Mouse (Mus musculus) embryonic facial prominence, embryonic 14.5 days (tissue): ENCODE results near the gene Wdr64. TPM values are rescaled to one million over a fixed set of nuclear protein-coding genes. Genes with fewer than 3 reads are reported as not detected.

ENCODE experiments used
- ATAC-seq: fragments of 200-750 bp; cut with Nextera tagmentation; 2 replicates; pipeline ENCODE4 v1.8.0; 2017; ENCODE audit warnings: low read depth, moderate number of reproducible peaks, moderate TSS enrichment
- DNase-seq: peaks from one replicate; pipeline ENCODE4 v3.0.0-alpha.2; 2015; ENCODE audit warnings: low spot score
- H3K27ac ChIP-seq: fragments of 300-500 bp; sonication (generic); replicated peaks from 2 replicates; pipeline ENCODE4 v1.5.1; 2014; ENCODE audit warnings: low read depth, mild to moderate bottlenecking, low read length, moderate library complexity
- H3K27me3 ChIP-seq: fragments of 300-500 bp; sonication (generic); replicated peaks from 2 replicates; pipeline ENCODE4 v1.6.1; 2014; ENCODE audit warnings: low read length; ENCODE audit not compliant: control insufficient read depth, insufficient read depth
- H3K36me3 ChIP-seq: fragments of 300-500 bp; sonication (generic); 2 replicates; pipeline ENCODE4 v1.6.1; 2014; ENCODE audit warnings: low read length, mixed read lengths; ENCODE audit not compliant: control insufficient read depth, insufficient read depth
- H3K4me1 ChIP-seq: fragments of 300-500 bp; sonication (generic); 2 replicates; pipeline ENCODE4 v1.6.1; 2014; ENCODE audit warnings: antibody characterized with exemption, low read length; ENCODE audit not compliant: control insufficient read depth, insufficient read depth
- H3K4me2 ChIP-seq: fragments of 300-500 bp; sonication (generic); 2 replicates; pipeline ENCODE4 v1.6.1; 2014; ENCODE audit warnings: low read depth, mild to moderate bottlenecking, low read length, moderate library complexity, mixed read lengths
- H3K4me3 ChIP-seq: fragments of 300-500 bp; sonication (generic); 2 replicates; pipeline ENCODE4 v1.5.1; 2014; ENCODE audit warnings: low read depth, mild to moderate bottlenecking, low read length
- H3K9ac ChIP-seq: fragments of 300-500 bp; sonication (generic); 2 replicates; pipeline ENCODE4 v1.6.1; 2014; ENCODE audit warnings: low read depth, mild to moderate bottlenecking, low read length, moderate library complexity, mixed read lengths
- H3K9me3 ChIP-seq: fragments of 300-500 bp; sonication (generic); 2 replicates; pipeline ENCODE4 v1.6.1; 2016; ENCODE audit warnings: low read length; ENCODE audit not compliant: control insufficient read depth
- WGBS: fragments of 180-500 bp; shearing (Covaris S2); extraction: QIAGEN DNeasy Blood & Tissue Kit; methylation state at CpG from one replicate; pipeline ENCODE4 v1.1.7; 2014; 5-methylcytosine and 5-hydroxymethylcytosine counted together
- polyA plus RNA-seq: library from polyadenylated mRNA; unstranded; fragments of >200 nt; fragmentation: Nextera tagmentation; extraction: Ambion mirVana; gene quantifications from 2 replicates; pipeline ENCODE4 v1.2.1, GENCODE M21; 2014

Wdr64 gene
- polyA plus RNA-seq, 1 experiment from 2014 or later: not detected

GRCm38 (mm10) chr1:175808356-175808755, 110.0 kb downstream of the Wdr64 start:
- no peaks in the 10 kb centered on the region for H3K9me3 ChIP-seq
- ATAC-seq (no peak), DNase-seq (peak; percentile 3)
- H3K27ac ChIP-seq: no peak overlapping the region
- no peak overlapping the region for H3K9ac ChIP-seq
- no peaks in the 10 kb centered on the region for H3K27me3 ChIP-seq
- no peaks in the 10 kb centered on the region for H3K4me1 ChIP-seq
- 59% methylated on average over 5 of the region's 5 CpGs for WGBS
- H3K36me3 ChIP-seq: no peaks in the 10 kb centered on the region
- no peak overlapping the region for H3K4me3 ChIP-seq
- no peak overlapping the region for H3K4me2 ChIP-seq

GRCm38 (mm10) chr1:175811625-175812024, 113.2 kb downstream of the Wdr64 start:
- Histone ChIP-seq H3K27ac (no peak overlapping the region), H3K9ac (no peak overlapping the region), H3K4me1 (no peaks in the 10 kb centered on the region), H3K4me3 (no peak overlapping the region), H3K4me2 (no peak overlapping the region), H3K27me3 (no peaks in the 10 kb centered on the region), H3K36me3 (no peaks in the 10 kb centered on the region), H3K9me3 (no peaks in the 10 kb centered on the region)
- ATAC-seq (no peak), DNase-seq (no peak)
- 17% methylated on average over 1 of the region's 1 CpGs for WGBS

- H3K27me3 ChIP-seq: no peaks in the 10 kb centered on the region
- H3K9ac ChIP-seq: no peak overlapping the region
- WGBS: 58% methylated on average over 9 of the region's 9 CpGs
- no peaks in the 10 kb centered on the region for H3K4me1 ChIP-seq
- DNase-seq (peak; percentile 2), ATAC-seq (no peak)
- no peak overlapping the region for H3K4me3 ChIP-seq
- no peak overlapping the region for H3K27ac ChIP-seq
- no peaks in the 10 kb centered on the region for H3K9me3 ChIP-seq
- no peaks in the 10 kb centered on the region for H3K36me3 ChIP-seq
- H3K4me2 ChIP-seq: no peak overlapping the region
Measured at GRCm38 (mm10) chr1:175823815-175824438, 125.5 kb downstream of the Wdr64 start.

GRCm38 (mm10) chr1:175828539-175828938, 130.1 kb downstream of the Wdr64 start:
- Histone ChIP-seq H3K4me1 (no peaks in the 10 kb centered on the region), H3K4me2 (no peak overlapping the region), H3K36me3 (no peaks in the 10 kb centered on the region), H3K27me3 (no peaks in the 10 kb centered on the region), H3K4me3 (no peak overlapping the region), H3K27ac (no peak overlapping the region), H3K9ac (no peak overlapping the region), H3K9me3 (no peaks in the 10 kb centered on the region)
- no peak for DNase-seq
- 85% methylated on average over 7 of the region's 7 CpGs for WGBS
- no peak for ATAC-seq

- Histone ChIP-seq H3K27ac (no peak overlapping the region), H3K4me2 (no peak overlapping the region), H3K4me1 (no peaks in the 10 kb centered on the region), H3K27me3 (no peaks in the 10 kb centered on the region), H3K9ac (no peak overlapping the region), H3K9me3 (no peaks in the 10 kb centered on the region), H3K4me3 (no peak overlapping the region), H3K36me3 (no peaks in the 10 kb centered on the region)
- DNase-seq (no peak), ATAC-seq (no peak)
- 88% methylated on average over 2 of the region's 2 CpGs for WGBS
Measured at GRCm38 (mm10) chr1:175829220-175829619, 130.8 kb downstream of the Wdr64 start.

- no peaks in the 10 kb centered on the region for H3K9me3 ChIP-seq
- no peaks in the 10 kb centered on the region for H3K4me1 ChIP-seq
- 67% methylated on average over 1 of the region's 1 CpGs for WGBS
- no peak overlapping the region for H3K4me3 ChIP-seq
- H3K27ac ChIP-seq: no peak overlapping the region
- ATAC-seq: no peak
- H3K27me3 ChIP-seq: no peaks in the 10 kb centered on the region
- no peak overlapping the region for H3K9ac ChIP-seq
- no peak overlapping the region for H3K4me2 ChIP-seq
- H3K36me3 ChIP-seq: no peaks in the 10 kb centered on the region
- DNase-seq: no peak
Measured at GRCm38 (mm10) chr1:175855515-175855914, 157.1 kb downstream of the Wdr64 start.

Other genes starting within 250 kb of the Wdr64 start
- gene Rgs7, start 206.1 kb upstream of the Wdr64 start, polyA plus RNA-seq: 2.3 and 2.9 TPM in 2 replicates
- gene Kmo, start 78.2 kb upstream of the Wdr64 start, polyA plus RNA-seq: 0.19 and 0.42 TPM in 2 replicates
- 122 and 123 TPM in 2 replicates for gene Fh1, start 73.0 kb upstream of the Wdr64 start, polyA plus RNA-seq
- gene Opn3, start 5.8 kb upstream of the Wdr64 start, polyA plus RNA-seq: 5.2 TPM in 2 replicates
- 2.3 and 3.0 TPM in 2 replicates for gene Chml, start 5.7 kb upstream of the Wdr64 start, polyA plus RNA-seq
- gene Exo1, start 182.0 kb downstream of the Wdr64 start, polyA plus RNA-seq: 51.2 and 52.0 TPM in 2 replicates
- 0.10 TPM in 1 of 2 replicates, not detected in the other for gene Gm38100, start 221.7 kb downstream of the Wdr64 start, polyA plus RNA-seq